Mouse (Mus musculus) layer of hippocampus, adult 9-11 months (tissue): ENCODE measurements at regions not wholly inside any gene's neighbourhood (a gene's known extent, or its start where the extent isn't known, plus 50 kb on each side); places are given as distances from the start of the nearest gene placed in this dataset.

ENCODE experiments used
- DNase-seq: peaks from one replicate; pipeline ENCODE4 v3.0.0; 2022

DNA sequence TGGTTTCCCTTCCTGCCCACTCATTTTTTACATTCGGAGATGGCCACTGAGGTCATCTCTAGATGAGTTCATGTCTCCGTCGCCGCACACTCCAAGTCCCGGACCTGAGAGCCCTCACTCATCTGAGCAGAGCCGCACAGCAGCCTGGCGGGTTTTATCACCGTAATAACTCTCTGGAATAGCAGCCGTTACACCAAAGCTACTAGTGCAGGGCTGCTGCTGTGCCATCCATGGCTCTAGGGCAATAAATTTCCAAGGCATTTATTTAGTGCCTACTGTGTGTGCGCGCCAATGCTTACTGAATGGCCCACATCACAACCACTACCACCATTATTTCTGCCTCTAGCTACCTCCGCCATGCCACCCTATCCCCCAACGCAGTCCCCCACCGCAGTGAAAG, 242.9 kb upstream of the Rpl38 start:
- DNase-seq, result no peak

DNA sequence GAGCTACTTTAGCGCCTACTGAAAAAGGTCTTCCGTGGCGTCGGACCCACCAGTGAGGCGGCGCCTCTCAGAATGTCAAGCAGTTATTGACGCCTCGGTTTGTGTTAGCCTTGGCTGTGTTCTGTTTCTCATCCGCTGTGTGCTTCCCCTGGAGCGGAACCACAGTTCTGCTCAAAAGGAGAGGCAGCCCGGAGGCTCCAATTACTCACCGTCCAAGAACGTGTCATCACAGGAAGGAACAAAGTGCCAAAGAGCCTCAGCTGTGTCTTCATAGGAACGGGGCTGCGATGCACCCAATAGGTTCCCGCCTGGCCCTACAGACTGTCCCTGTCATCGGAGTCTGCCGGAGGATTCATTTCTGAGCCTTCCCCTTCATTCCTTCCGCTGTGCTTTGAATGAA, 245.0 kb upstream of the Rpl38 start:
- DNase-seq, result no peak

DNA sequence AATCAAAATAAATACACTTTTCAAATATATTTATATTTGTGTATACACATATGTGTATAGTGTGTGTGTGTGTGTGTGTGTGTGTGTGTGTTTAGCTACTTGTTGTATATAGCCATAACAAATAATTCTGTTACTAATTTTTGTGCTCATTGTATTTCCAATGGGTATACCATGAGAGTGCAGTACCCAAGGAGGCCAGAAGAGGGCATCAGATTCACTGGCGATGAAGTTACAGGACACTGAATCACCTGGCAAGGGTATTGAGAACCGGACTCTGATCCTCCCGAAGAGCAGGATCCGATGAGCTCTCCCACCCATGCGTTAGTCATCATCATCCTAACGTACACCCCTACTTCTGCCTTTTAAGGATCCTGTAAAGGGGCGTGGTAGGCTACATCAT, 249.3 kb upstream of the Rpl38 start:
- no peak for DNase-seq

DNA sequence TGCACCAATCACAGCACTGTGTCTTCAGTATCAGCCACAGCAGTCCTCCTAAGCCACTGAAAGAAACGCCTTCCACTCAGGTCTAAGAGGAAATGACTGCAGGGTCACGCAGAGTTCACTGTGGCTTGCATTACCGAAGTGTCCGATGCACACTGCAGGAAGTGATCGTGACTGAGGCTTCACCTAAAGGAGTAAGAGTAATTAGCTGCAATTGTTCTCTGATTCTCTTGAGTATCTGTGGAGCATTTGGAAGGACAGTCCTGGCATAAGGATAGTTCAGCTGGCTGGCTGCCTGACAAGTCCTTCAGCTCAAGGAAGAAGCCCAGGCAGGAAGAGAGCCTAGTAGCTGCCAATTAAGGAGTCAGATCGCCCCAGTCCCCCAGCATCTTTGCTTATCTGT, 252.2 kb upstream of the Rpl38 start:
- DNase-seq, result peak; percentile 17

DNA sequence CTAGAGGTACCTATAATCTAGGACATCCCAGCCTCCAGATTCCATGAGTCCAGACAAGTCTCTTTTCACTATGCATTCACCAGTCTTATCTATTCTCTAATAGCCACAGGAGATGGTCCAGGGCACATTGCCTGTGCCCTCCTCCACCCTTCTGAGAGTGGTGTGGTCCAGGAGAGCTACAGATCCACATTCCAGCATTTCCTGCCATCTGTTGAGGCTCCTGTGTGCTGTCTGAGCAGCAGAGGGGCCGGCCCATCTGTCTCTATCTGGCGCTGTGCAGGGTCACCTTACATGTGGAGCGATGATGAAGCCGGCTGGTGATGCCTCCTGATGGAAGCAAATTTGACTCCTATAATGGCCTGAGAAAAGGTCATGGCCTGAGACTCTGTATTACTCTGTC, 263.9 kb upstream of the Rpl38 start:
- no peak for DNase-seq

DNA sequence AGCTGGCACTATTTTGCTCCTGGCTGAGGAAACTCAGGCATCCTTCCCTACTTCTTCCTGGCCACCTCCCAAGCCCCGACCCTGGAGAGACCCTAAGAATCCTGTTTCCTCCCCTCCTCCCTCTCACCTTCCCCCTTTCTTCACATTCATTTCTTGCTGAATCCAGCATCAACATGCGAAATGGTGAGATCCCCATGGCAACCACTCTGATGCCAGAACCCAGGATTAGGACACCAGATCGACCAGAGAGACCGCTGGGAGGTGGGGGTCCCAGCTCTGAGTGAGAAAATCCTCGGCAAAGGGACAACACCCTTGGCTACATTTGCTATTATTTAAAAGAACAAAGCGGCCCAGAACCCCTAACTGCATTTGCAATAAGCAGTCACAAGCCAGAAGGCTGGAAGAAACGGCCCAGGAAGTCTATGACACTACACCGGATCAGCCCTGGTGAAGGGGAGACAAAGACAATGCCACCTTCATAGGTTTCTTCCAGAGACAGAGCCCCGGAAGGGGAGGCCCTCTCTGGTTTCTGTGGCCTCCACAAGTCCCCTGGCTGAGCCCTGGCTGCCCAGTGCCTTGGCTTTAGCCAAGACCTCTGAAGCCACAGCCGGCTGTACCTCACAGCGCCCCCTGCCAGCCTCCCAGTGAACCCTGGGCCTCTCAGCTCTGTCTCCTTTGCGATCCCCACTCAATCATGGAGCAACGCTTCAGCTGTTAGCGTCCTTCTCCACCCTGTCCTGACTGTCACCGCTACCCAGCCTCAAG, 265.6 kb upstream of the Rpl38 start:
- DNase-seq, result peak; percentile 7

DNA sequence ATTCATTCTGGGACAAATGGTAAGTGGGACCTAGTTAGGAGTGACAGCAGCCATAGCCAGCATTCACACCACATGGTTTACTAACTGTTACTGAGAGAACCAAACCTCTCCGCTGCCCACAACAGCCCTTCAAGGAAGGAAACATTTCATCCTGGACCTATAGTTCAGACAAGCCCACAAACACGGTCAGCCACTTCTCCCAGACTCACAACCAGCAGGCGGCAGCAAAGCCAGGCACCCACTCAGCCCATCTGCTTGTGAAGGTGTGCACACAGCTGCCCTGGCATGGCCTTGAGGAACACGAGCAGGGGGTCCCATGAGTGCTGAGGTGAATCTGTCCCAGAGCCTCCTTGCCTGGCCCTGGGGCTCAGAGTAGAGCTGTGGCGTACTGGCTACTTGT, 267.6 kb upstream of the Rpl38 start:
- no peak for DNase-seq

DNA sequence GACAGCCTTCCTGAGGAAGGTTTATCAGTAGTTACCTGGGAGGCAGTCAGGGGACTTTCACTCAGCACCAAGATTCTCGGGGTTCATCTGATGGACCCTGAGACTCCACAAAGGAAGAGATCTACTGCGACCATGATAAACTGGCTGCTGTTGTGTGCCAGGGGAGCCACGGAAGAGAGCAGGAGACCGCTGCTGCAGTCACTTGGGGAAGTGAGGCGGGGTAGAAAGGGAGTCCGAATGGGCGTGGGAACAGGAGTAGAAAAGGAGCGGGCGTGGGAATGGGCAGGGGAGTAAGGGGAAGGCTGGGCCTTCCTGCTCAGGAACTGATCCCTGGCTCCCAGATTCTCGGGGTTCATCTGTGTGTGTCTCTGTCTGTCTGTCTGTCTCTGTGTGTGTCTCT, 276.2 kb upstream of the Rpl38 start:
- DNase-seq, result no peak

DNA sequence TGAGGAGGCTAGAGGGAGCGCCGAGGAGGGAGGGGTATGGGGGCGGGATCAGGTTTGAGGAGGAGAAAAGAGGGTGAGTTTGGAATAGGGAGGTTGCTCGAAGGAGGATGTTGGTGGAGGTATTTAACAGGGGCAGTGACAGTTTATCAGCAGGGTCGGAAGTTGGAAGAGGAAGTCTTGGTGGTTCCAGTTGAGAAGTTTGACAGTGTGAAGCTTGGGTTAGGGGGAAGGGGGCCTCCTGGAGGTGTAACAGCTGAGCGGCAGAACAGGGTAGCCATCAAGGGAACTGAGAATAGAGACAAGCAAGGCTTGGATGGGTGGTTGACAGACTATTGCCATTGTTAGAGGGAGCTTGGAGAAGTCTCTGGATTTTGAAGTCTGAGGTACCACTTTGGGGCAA, 276.8 kb upstream of the Rpl38 start:
- no peak for DNase-seq

DNA sequence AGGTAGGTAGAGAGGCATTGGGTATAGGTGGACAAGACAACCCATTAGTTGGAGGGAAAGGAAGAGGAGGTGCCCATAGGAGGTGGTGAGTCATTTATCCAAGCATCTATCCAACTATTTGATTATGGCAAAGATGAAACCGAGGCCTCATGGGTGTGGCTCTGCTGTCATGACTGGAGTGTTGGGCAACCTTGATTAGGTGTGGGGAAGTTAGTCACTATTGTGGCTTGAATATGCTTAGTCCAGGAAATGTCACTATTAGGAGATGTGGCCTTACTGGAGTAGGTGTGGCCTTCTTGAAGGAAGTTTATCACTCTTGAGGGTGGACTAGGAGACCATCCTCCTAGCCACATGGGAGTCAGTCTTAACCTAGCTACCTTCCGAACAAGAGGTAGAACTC, 281.2 kb upstream of the Rpl38 start:
- no peak for DNase-seq

DNA sequence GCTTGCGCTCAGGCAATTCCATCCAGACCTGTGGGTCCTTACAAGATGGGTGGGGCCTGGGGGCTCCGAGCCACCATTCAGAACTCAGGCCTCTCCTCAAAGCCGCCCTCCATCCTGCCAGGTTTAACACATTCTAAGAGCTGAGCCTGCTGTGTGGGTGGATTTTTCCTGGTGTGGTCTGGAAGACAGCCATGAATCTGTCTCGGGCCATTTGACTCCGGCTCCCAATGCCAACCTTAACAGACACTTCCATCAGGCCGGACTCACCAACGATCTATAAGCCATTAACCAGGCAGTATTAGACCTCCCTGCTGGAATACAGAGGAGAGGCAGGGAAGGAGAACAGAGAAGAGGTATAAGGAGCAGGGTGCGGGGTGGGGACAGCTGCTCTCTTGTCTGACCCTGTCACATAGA, 288.9 kb upstream of the Rpl38 start:
- no peak for DNase-seq

DNA sequence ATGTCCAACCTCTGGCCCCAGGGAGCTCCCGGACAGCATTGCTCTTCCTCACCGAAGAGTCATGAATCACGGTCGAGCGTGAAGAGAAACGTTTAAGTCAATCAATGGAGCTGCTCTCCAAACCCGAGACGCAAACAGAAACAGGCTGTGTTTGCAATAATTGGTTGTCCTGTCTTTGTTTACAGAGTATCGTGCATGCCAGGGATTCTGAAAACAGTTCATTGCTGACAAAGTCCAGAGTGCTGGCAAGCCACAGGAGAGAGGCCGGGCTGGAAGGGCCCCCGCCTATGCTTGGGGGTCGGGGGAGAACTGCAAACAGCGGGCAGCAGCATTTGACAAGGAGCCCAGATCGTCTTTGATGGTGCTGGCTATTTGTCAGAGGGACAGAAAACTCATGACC, 292.4 kb upstream of the Rpl38 start:
- DNase-seq, result no peak

DNA sequence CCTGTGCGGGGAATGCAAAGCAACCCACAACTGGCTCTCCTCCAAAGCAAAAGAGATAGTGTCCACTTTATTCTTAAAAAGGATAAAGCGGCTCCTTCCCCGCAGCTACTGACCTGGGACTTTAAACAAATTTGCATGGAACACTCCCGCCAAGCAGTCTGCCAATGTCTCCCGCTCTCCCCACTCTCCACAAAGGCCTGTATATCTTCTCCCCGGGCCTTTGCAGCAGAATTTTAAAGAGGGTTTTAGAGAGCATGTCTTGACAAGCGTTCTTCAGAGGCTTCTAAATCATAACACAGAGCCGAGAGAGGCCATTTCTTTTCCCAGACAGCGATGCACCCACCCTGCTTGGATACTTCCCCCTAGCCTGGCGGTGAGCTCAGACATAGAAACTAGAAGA, 297.6 kb upstream of the Rpl38 start:
- DNase-seq, result no peak

DNA sequence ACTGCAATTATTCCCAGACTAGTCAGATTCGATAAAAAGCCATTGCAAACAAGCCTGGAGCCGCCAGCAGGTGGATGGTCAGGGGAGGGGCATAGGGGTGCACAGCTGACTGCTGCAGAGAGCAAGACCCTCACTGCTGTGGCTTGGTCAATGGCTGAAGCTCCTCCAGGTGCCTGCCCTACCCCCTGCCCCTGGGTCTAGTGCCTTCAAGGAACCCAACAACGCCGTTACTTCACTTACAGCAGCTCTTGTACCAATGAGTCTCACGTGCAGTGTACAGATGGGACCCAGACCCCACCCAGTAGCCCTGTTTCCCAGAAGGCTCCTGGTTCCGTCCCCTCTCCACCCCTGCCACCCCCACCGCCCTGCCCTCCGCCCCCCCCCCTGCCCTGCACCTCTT, 300.5 kb upstream of the Rpl38 start:
- no peak for DNase-seq

DNA sequence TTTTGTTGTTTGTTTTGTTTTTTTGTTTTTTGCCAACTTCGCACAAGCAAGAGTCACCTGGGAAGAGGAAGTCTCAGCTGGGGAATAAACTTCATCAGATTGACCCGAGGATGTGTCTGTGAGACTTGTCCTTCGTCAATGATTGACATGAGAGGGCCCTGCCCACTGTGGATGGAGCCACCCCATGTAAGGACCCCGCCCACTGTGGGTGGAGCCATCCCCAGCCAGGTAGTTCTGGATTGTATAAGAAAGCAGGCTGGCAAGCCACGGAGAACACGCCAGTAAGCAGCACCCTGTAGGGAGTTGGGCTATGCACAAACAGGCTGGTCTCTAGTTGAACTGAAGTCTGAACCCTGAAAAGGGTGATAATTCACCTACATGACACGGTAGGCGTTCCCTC, 294.1 kb upstream of the Sdk2 start:
- no peak for DNase-seq

DNA sequence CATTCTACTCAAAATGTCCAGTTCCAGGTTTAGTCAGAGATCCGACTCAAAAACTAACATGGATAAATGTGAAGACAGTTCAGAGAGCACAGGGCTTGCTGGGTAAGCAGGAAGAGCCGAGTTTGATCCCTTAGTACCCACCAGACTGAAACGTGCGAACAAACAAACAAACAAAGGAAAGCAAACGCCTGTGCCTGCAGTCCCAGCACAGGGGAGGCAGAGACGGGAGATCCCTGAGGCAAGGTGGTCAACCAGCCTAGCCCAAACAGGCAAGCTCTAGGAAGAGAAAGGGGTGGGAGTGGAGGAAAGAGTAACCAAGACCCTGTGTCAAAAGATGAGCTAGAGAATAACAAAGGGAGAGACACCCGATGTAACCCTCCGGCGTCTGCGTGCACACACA, 293.5 kb upstream of the Sdk2 start:
- no peak for DNase-seq

DNA sequence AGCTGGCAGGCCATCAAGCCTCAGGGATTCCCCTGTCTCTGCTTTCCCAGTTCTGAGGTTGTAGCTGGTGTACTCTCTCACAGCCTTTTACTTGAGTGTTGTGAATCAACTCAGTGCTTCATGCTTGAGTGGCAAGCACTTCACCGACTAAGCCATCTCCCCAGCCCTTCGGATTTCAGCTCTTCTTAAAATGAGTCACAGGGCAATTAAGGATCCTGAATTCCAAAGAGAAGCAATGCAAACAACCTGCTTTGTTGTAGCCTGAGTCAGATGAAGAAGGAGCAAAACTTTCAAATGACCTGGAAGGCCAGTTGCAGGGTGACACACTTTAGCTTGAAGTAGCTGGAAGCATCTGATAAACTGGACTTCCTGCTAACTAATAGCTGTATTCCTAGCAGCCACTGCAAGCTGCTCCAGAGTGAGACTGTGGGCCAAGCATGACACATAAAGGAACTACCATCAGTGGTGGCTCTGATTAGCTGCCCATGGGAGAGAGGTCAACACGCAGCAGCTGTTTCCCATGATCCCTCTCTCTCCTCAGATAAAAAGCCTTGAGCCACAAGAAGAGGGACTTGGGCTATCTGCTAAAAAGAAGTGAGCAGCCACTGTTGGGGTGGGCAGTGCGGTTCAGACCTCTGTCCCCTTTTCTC, 285.4 kb upstream of the Sdk2 start:
- DNase-seq, result no peak

DNA sequence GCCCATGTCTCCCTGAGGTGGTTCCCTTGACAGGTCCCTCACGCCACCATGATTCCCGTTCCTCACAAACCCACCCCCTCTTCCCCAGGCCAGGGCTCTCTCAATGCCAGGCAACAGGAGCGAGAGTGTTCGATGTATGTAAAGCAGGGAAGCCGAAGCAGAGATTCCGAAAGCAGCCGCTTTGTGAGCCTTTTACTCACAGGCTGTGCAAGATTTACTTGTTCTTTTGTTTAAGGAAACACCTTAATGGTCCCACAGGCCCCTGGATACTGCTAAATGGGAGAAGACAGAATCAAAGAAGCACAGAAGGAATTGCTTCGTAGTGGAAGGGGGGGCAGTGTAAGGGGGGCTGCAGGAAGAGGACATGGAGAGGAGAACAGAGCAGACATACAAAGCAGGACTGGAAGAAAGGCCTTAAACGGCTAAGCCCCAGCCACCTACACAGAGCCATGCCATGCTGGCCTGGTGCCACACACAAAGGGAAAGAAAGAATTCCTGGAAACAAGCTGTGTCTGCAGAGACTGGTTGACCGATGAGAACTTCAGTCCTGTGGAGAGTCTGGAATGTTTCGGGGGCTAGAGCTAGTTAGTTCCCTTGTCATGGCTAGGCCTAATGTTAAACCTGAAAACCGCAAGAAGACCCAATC, 270.1 kb upstream of the Sdk2 start:
- no peak for DNase-seq

DNA sequence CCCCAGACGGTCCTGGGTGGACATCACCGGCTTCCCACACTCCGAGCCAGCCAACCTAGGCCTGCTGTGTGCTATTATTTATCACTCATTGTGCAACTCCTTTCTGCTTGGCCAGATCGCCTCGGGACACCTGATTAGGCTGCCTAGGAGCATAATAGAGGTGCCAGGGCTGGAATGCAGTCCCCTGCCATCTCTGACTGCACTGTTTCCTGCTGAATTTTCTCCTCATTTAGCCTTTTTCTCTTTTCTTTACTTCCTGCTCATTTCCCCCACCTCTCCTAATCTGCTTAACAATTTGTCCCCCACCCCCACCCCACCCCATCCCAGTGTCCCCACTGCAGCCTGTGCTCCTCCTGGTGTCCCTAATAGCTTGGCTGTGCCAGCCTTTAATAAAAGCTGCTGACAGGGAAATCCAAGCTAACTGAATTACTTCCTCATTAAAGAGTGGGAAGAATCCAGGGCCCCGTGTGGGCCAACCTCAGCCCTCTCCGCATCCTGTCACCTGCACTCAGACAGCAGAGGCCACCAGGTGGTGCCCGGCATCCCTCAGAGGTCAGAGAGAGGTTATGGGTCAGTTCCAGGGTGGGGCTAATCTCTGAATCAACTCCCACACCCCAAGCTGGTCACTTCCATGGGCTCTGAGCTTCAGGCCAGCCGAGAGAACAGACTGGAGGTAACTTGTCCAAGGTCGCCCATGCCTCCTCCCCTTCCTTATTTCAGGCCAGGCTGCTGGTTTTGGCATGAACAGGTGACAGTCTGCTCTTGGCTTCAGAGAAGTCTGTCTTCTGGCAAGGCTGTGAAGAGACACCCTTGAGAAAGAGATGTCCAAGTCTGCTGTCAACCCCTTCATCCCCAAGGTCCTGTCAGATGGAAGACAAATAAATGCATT, 269.3 kb upstream of the Sdk2 start:
- no peak for DNase-seq

DNA sequence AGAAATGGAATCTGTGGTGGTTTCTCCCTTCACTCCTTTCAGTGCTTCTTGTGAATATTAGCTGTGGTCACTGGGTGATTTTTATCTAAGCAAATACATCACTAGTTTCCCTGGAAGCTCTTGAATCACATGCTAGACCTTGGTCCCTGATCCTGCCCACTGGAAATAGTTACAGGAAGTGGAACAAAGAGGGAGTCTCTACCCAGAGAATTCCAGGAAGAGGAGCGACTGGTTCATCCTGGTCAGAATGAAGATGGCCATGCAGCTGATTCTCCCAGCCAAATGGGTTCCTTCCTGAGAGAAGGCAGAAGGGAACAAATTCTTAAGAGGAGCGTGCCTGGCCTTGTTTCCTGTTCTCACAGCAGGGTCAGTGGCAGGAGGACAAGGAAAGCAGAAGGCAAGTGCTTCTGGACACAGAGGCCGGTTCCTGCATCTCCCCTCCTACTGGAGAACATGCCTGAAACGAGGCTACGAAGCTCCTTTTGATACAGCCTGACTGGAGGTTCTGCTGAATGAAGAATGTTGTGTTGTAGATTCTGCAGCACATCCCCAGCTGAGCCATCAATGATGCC, 264.8 kb upstream of the Sdk2 start:
- DNase-seq, result no peak

DNA sequence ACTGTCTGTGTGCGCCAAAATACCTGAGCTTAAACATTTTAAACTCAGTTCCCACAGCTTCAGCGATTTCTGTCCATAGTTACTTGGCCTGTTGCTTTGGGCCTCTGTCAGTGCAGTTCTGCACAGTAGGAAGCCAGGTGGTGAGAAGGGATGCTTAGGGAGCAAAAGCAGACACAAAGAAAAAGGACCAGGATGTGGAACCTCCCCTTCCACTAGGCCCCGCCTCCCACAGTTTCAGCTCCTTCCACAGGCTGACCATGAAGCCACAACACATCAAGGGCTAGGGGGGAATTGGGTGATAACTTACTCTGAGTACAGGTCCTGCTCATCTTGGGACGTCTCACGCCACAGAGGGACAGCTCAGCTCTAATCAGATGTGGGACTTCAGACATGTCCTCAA, 263.5 kb upstream of the Sdk2 start:
- DNase-seq, result no peak

DNA sequence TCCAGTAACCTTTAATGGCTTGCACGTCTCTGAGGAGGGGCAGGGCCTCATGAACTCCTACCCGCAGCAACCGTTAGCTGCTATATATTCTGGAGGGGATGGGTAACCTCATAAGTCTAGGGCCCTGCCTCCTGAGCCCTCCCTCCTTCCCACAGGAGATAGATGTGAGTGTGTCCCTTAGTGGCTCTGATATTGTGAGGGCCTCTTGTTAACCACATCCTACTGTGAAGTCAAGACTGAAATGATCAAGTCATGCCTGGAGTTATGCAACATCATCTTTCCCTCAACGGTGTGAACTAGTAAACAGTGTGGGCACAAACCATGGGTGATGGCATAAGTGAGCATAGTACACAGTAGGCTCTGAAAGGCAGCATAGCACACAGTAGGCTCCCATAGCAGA, 255.8 kb upstream of the Sdk2 start:
- DNase-seq, result no peak

DNA sequence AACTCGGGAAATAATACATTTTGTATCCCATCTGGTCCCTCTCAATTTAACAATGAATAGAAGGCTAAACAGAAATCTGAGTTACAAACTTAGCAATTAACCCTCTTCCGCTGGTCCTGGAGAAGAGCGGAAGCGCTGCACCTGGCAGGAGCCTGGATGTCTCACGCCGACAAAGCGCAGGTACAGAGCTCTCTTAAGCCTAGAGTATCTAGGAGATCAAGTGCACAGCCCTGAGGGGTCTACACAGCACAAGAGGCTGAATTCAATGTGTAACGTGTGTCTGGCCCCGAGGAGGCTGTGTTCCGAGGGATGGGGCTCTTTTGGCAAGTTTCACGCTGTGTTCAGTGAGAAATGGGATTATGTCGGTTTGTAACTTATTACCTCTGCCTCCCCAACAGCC, 255.1 kb upstream of the Sdk2 start:
- no peak for DNase-seq
